Mouse (Mus musculus): ENCODE measurements around the gene Chst15. TPM values are rescaled to one million over a fixed set of nuclear protein-coding genes. Genes with fewer than 3 reads are reported as not detected.
A peak's percentile ranks its signal among the peaks of the same experiment; 100 is the strongest.

Chst15 gene
- polyA plus RNA-seq, 1 experiment from 2014 or later: 11.8 TPM

DNA sequence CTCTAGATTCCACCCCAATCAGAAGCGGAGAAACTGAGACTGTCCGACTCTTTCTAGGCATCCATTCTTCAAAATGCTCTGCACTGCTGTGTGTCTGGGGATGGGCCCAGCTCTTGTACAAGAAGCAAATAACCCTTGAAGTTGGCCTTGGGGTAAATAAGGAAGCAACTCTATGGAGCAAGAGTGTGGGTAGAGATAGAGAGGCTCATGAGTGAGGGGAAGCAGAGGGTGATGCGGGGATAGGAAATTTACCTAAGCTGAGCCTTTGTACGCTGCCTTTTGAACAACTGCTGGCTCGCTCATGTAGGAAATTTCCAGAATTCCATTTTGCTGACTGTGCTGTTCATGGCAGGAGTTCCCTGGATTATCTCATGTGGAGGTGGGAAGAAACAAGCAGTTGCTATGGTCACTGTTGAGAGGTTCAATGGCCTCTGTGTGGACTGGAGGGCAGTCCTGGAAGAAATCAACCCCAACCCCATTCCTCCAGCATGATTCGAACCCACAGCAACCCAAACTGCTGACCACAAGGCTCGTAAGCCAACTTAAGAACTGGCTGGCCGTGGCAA, 89.9 kb downstream of the Chst15 start:
- H3K27me3 ChIP-seq (replicated peaks; ENCODE audit: low read depth, poor library complexity, severe bottlenecking): peaks cover 11% of the 10 kb centered on the region; the same call in 1 of the 2 replicates
- no peaks in the 10 kb centered on the region for H3K36me3 ChIP-seq (replicated peaks)
- WGBS: 92% methylated on average over 8 of the region's 8 CpGs
- DNase-seq (ENCODE audit: low spot score): no peak
- no peaks in the 10 kb centered on the region for H3K9me3 ChIP-seq
- no peak overlapping the region for H3K27ac ChIP-seq (replicated peaks)
- H3K4me1 ChIP-seq: 0 out of 2 replicates have a peak, but pooled peaks cover 3% of the 10 kb centered on the region
- H3K4me3 ChIP-seq: no peak overlapping the region

DNA sequence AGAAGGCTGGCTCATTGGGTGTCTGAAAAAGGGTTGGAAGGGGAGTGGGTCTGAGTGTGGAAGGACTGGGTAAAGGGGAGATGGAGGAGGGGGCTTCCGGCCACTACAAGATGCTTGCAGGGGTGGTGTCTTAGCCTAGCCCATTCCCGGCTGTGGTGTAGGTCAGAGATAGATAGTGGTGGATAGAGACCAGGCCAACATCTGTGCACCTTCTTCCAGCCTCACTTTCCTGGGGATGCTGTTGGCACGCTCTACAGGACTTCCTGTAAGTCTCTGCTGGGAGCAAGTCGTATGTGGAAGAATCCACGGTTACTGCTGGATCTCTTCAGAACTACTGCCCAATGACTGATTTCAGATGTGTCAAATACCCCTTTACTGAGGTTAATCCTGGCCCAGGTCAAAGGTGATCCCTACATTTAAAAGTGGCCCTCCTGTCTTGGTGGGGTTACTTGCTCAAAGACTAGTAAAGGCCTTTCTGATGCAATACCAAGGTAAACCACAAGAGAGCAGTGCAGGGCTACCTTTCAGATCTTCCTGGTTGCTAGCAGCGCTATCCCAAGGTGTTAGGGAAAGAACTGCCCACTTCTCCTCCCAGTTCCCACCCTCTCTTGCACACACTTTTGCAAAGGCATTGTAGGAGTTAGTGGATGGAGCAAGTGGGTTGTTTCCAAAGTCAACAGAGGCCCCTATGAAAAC, 90.5 kb downstream of the Chst15 start:
- peak; percentile 78 for DNase-seq (ENCODE audit: low spot score)
- Histone ChIP-seq H3K27ac (replicated peaks) (no peak overlapping the region), H3K36me3 (replicated peaks) (no peaks in the 10 kb centered on the region), H3K4me1 (0 out of 2 replicates have a peak, but pooled peaks cover 3% of the 10 kb centered on the region), H3K27me3 (replicated peaks; ENCODE audit: low read depth, poor library complexity, severe bottlenecking) (peaks cover 11% of the 10 kb centered on the region; the same call in 1 of the 2 replicates), H3K4me3 (no peak overlapping the region), H3K9me3 (no peaks in the 10 kb centered on the region)
- 62% methylated on average over 6 of the region's 6 CpGs for WGBS

GRCm38 (mm10) chr7:132223452-132224141, 93.4 kb downstream of the Chst15 start:
- Histone ChIP-seq H3K27ac (replicated peaks) (no peak overlapping the region), H3K27me3 (replicated peaks; ENCODE audit: low read depth, poor library complexity, severe bottlenecking) (peaks cover 11% of the 10 kb centered on the region; the same call in 1 of the 2 replicates), H3K4me1 (0 out of 2 replicates have a peak, but pooled peaks cover 3% of the 10 kb centered on the region), H3K36me3 (replicated peaks) (no peaks in the 10 kb centered on the region), H3K4me3 (no peak overlapping the region), H3K9me3 (no peaks in the 10 kb centered on the region)
- WGBS: 66% methylated on average over 10 of the region's 10 CpGs
- no peak for DNase-seq (ENCODE audit: low spot score)

DNA sequence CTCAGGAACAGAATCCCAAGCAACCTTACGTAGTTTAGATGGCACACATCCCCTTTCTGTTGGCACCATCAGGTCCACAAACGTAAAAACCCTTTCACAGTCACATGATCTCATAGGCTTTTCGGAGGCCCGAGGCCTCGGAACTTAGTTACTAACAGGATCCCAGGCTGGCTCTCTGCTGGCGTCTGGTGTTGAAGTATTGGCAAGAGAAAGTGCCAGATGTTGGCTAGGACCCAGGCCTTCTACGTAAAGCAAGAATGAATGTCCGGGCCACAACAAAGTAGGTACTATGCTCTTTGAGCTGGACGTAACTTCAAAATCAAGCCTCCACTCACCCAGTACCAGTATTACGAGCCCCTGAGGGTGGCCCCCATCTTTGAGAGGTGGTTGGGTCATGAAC, 103.0 kb downstream of the Chst15 start:
- Histone ChIP-seq H3K4me1 (peaks cover 11% of the 10 kb centered on the region; the same call in 1 of the 2 replicates), H3K36me3 (replicated peaks) (no peaks in the 10 kb centered on the region), H3K4me3 (no peak overlapping the region), H3K27me3 (replicated peaks; ENCODE audit: low read depth, poor library complexity, severe bottlenecking) (no peaks in the 10 kb centered on the region; the same call in 1 of the 2 replicates), H3K27ac (replicated peaks) (no peak overlapping the region), H3K9me3 (no peaks in the 10 kb centered on the region)
- DNase-seq (ENCODE audit: low spot score): no peak
- WGBS: 80% methylated on average over 10 of the region's 10 CpGs

GRCm38 (mm10) chr7:132213460-132213859, 103.6 kb downstream of the Chst15 start:
- peak; percentile 84 for DNase-seq (ENCODE audit: low spot score)
- 8% methylated on average over 8 of the region's 8 CpGs for WGBS
- H3K27ac ChIP-seq (replicated peaks): no peak overlapping the region
- peaks cover 11% of the 10 kb centered on the region; the same call in 1 of the 2 replicates for H3K4me1 ChIP-seq
- H3K27me3 ChIP-seq (replicated peaks; ENCODE audit: low read depth, poor library complexity, severe bottlenecking): no peaks in the 10 kb centered on the region; the same call in 1 of the 2 replicates
- no peaks in the 10 kb centered on the region for H3K9me3 ChIP-seq
- H3K36me3 ChIP-seq (replicated peaks): no peaks in the 10 kb centered on the region
- no peak overlapping the region for H3K4me3 ChIP-seq

- DNase-seq (ENCODE audit: low spot score): no peak
- H3K4me3 ChIP-seq: no peak overlapping the region
- H3K27me3 ChIP-seq (replicated peaks; ENCODE audit: low read depth, poor library complexity, severe bottlenecking): no peaks in the 10 kb centered on the region; the same call in 1 of the 2 replicates
- peaks cover 11% of the 10 kb centered on the region; the same call in 1 of the 2 replicates for H3K4me1 ChIP-seq
- no peaks in the 10 kb centered on the region for H3K9me3 ChIP-seq
- whole genome bisulfite sequencing: 64% methylated on average over 6 of the region's 6 CpGs
- no peak overlapping the region; the same call in 1 of the 2 replicates for H3K27ac ChIP-seq (replicated peaks)
- no peaks in the 10 kb centered on the region for H3K36me3 ChIP-seq (replicated peaks)
Observed at GRCm38 (mm10) chr7:132211920-132212701, 104.9 kb downstream of the Chst15 start.

GRCm38 (mm10) chr7:132210616-132211015, 106.4 kb downstream of the Chst15 start:
- Histone ChIP-seq H3K27ac (replicated peaks) (no peak overlapping the region), H3K36me3 (replicated peaks) (no peaks in the 10 kb centered on the region), H3K4me3 (no peak overlapping the region), H3K9me3 (no peaks in the 10 kb centered on the region), H3K4me1 (peaks cover 11% of the 10 kb centered on the region; the same call in 1 of the 2 replicates), H3K27me3 (replicated peaks; ENCODE audit: low read depth, poor library complexity, severe bottlenecking) (no peaks in the 10 kb centered on the region; the same call in 1 of the 2 replicates)
- 85% methylated on average over 5 of the region's 5 CpGs for WGBS
- DNase-seq (ENCODE audit: low spot score): no peak

DNA sequence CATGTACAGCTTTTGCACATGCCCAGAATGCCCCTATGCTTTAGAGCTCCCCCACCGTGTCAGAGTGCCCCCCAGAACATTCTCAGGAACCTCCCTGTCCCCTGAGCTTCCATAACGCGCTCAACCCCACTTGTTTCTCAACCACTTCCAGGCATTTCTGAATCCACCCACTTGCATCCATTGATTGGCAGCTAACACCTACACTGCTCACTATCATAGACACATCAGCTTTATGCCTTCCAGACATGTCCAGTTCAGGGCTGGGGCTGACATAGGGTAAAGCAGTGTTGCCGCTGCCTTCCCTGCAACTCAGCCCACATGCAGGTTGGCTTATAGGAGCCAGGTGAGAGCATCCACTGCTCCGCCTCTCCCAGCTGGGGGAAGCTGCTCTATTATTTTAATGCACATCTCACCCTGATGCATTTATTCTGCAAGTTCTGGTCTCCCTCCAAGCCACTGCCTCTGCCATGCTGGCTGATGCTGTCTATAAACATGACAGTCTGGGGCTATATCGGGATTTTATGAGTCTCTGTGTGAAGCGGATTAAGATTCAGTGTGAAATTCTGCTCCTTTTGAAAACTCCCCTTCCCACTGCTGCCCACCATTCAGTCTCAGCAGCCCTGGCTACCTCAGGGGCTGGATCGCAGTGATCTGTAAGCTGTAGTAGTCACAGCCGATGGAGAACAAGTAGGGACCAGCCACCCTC, 107.9 kb downstream of the Chst15 start:
- WGBS: 85% methylated on average over 9 of the region's 9 CpGs
- Histone ChIP-seq H3K36me3 (replicated peaks) (no peaks in the 10 kb centered on the region), H3K27ac (replicated peaks) (no peak overlapping the region), H3K9me3 (no peaks in the 10 kb centered on the region), H3K4me1 (peaks cover 20% of the 10 kb centered on the region), H3K4me3 (no peak overlapping the region), H3K27me3 (replicated peaks; ENCODE audit: low read depth, poor library complexity, severe bottlenecking) (no peaks in the 10 kb centered on the region; the same call in 1 of the 2 replicates)
- no peak for DNase-seq (ENCODE audit: low spot score)

DNA sequence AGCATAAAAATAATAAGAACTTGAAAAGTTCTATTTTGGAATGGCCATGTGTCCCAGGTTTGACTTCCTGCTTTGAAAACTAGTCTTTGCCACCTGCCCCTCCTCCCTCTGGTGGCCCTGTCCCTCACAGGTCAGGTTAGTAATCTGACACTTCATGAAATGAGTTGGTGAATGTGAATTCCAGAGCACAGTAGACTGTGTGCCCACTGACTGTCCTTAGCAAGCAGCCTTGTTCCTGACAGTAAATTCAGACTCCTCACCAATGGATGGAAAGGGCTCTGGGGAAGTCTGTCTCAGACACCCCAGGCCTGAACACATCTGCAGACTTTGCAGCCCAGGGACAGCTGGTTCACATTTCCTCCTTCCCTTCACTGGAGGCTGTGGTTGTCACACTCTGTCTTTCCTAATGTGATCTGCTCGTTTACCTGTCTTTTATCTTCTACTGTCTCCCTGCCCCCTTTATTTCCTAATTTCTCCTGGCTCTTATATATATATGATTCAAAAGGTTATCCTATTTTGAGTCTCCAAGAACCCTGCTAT, 112.9 kb downstream of the Chst15 start:
- Histone ChIP-seq H3K9me3 (no peaks in the 10 kb centered on the region), H3K4me3 (no peak overlapping the region), H3K36me3 (replicated peaks) (no peaks in the 10 kb centered on the region), H3K27me3 (replicated peaks; ENCODE audit: low read depth, poor library complexity, severe bottlenecking) (0 out of 2 replicates have a peak, but pooled peaks cover 4% of the 10 kb centered on the region), H3K4me1 (peaks cover 29% of the 10 kb centered on the region), H3K27ac (replicated peaks) (no peak overlapping the region; the same call in 1 of the 2 replicates)
- 21% methylated on average over 1 of the region's 1 CpGs for WGBS
- DNase-seq (ENCODE audit: low spot score): peak; percentile 45

DNA sequence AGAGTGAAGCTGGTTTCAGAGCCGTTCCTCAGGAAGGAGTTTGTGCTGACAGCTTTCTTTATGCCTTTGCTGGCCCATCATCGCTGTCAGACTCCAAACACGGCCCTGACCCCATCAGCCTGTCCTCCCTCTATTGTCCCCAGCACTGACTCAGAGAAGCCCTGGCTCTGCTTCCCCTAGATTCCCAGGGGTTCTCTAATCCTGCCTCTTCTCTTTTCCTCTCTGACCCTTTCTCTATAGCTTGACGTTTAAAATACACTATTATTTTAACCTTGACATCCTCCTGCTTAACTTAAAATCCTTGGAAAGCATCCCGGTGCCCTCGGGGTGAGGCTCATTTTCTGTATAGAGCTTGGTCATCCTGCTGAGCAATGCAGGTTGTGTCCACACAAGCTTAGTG, 117.3 kb downstream of the Chst15 start:
- no peak for DNase-seq (ENCODE audit: low spot score)
- Histone ChIP-seq H3K4me1 (peaks cover 42% of the 10 kb centered on the region), H3K27me3 (replicated peaks; ENCODE audit: low read depth, poor library complexity, severe bottlenecking) (0 out of 2 replicates have a peak, but pooled peaks cover 4% of the 10 kb centered on the region), H3K36me3 (replicated peaks) (no peaks in the 10 kb centered on the region), H3K4me3 (no peak overlapping the region), H3K9me3 (no peaks in the 10 kb centered on the region), H3K27ac (replicated peaks) (no peak overlapping the region)
- 40% methylated on average over 6 of the region's 6 CpGs for WGBS

DNA sequence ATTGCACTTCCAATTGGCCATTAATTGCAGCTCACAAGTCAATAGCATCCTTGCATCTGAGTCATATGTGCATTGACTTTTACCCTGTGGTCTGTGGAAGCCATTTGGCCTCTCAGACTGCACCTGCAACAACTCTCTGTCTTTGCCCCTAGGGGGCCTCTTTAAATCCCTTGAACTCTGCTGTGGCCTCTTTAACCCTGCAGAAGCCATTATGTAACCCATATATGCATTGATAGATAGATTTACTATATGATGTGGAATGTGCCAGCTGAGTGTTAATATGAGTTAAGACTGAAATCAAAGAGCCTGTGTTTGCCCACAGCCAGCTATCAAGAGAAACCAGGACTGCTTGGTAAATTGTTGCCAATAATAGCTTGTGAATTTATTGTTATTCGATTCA, 118.2 kb downstream of the Chst15 start:
- DNase-seq (ENCODE audit: low spot score): no peak
- Histone ChIP-seq H3K4me1 (peaks cover 33% of the 10 kb centered on the region), H3K4me3 (no peak overlapping the region), H3K9me3 (no peaks in the 10 kb centered on the region), H3K36me3 (replicated peaks) (no peaks in the 10 kb centered on the region), H3K27me3 (replicated peaks; ENCODE audit: low read depth, poor library complexity, severe bottlenecking) (0 out of 2 replicates have a peak, but pooled peaks cover 4% of the 10 kb centered on the region), H3K27ac (replicated peaks) (no peak overlapping the region)
- WGBS: 95% methylated on average over 1 of the region's 1 CpGs

All from embryonic facial prominence, embryonic 10.5 days (tissue).